Mouse (Mus musculus) gastrocnemius, postnatal 10 days (tissue): ENCODE data around the gene Hdac5. TPM values are rescaled to one million over a fixed set of nuclear protein-coding genes. Genes with fewer than 3 reads are reported as not detected.

Source experiments
- DNase-seq: peaks from one replicate; pipeline ENCODE4 v3.0.0; 2021; ENCODE audit warnings: mixed read lengths
- total RNA-seq, 2 experiments: library from RNA; stranded (reverse); gene quantifications; 2 replicates each; pipeline ENCODE4 v1.2.3; 2021

The Hdac5 gene
- total RNA-seq, 2 experiments from 2014 or later: 68.5 to 86.9 TPM

DNA sequence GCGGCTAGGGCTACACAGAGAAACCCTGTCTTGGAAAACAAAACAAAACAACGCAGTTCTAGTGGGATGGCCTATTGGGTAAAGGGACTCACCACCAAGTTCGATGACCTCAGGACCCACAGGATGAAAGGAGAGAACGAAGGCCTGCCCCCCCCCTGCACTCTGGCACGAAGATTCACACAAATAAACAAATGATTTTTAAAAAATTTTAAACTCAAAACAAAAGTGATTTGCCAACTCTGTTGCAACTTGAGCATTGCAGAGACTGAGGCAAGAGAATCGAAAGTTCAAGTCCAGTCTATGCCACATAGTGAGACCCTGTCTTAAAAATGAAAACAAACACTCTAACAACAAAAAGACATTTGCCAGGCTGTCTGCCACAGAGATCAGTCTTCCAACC, 10.7 kb upstream of the Hdac5 start:
- no peak for DNase-seq

DNA sequence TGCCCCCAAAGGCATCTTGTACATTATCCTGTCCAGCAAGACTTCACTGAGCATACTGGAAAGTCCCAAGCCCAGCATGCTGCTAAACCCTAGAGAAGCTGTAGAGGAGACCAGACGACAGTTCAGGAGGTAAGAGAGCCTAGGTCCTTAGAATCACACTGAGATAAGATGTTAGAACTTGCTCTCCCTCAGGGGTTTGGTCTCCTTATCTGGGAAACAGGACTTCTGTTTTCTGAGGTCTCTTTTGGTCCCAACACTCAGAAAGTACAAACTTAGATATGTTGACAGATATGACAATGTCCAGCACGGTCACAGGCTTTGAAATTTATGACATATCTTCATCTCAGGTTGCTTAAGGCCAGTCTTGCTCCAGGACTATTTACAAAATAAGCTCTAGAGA, 6.1 kb upstream of the Hdac5 start:
- no peak for DNase-seq

DNA sequence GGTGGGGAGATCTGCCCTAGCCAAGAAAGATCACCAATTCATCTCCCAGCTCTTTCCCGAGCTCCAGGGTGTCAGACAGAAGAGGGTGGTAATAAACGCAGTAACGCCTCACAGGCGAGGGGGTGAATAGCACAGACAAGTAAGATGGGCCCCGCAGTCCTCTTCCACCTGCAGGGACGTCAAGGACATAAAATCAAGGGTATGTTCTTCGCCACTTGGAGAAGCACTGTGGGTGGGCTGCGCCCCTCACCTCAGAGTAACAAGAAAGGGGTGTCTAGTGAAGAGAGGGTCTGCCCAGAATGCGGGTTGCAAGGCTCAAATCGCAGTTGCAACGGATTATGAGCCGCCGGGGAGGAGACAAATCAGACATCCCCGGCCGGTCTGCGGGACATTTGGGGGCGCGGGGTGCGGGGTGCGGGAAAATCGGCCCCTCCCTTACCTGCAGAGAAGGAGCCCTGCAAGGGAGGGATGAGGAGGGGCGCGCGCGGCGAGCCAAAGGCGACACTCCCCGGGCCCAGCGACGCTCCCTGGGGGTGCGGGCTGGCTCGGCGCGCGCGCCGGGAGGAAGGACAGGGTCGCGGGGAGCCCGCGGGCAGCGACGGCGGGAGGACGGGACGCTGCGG, 524 bp downstream of the Hdac5 start:
- DNase-seq: peak; percentile 17

DNA sequence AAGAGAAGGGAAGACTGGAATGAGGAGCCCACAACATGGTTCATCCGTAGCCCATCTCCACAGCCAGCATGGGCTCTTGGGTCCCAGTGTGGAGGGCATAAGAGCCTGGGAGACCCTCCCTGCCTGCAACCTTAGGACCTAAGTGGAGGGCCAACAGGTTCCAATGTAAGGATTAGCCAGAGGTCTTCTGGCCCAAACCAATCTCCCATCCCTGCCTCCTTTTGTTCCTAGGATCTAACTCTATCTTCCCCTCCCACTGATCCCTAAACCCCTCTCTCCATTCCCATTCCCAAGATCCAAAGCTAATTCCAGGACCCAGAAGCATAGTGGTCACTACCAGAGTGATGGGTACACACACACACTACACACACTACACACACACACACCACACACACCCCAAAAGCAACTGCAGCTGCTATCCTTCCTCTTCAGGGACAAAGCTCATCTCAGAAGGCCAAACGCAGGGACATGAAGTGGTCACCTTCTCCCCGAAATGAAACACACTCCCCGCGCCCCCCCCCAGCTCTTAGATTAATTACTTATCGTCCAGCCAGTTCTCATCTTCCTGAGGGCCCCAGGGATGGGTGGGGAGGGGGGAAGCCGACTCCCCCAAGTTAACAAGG, 1.2 kb downstream of the Hdac5 start:
- DNase-seq: no peak

DNA sequence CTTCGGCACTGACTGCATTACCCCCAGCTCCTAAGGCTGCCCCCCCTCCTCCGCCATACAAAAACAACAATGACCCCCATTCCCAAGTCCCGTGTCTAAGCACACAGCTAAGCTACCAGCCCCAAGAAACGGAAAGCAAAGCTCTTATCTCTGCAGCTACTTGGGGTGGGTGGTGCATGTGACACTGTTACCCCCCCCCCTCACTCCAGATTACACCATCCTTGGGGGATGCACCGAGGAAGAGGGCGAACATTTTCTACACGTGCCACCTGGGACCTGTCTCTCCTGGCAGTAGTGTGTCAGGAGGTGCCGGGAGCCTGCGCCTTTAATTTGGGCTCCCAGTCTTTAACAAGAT, 1.8 kb downstream of the Hdac5 start:
- no peak for DNase-seq

DNA sequence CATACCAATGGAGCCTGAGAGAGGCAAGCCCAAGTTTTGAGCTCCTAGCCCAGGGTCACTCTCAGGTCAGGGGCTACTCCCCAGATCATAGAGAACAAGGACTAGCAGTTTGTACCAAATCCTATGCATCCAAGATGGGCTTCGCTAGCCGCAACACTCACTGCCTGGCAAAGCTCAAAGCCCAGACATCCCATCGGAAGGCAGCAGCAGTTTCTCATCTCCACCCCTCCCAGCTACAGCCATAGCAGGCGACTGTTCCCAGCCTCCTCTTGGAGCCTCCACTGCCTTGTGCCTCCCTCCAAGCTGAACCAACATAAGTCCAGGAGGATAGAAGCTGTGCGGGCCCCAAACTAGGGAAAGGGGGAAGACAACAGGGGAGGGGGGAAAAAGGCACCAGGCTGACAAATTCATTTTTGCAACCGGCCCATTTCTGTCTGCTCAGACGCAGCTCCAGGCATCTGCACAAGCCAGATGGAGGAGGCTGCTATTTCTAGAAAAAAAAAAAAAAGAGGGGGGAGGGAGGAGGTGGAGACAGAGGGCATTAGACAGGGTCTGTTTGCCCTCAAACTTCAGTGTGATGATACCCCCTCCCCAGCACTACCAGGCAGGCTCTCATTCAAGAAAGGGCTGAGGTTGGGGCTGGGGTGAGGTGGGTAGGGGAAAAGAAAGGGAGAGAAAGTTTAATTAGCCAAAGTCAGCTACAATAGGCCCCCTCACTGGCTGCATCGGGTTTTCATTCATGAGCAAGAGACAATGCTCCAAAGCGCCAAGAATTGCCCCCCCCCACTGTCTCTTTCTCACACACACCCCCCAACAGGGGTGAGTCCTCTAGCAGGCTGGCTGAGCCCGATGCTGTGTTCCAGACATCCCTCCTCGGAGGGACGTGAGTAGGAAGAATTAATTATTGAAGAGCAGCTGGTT, 2.4 kb downstream of the Hdac5 start:
- DNase-seq: no peak

DNA sequence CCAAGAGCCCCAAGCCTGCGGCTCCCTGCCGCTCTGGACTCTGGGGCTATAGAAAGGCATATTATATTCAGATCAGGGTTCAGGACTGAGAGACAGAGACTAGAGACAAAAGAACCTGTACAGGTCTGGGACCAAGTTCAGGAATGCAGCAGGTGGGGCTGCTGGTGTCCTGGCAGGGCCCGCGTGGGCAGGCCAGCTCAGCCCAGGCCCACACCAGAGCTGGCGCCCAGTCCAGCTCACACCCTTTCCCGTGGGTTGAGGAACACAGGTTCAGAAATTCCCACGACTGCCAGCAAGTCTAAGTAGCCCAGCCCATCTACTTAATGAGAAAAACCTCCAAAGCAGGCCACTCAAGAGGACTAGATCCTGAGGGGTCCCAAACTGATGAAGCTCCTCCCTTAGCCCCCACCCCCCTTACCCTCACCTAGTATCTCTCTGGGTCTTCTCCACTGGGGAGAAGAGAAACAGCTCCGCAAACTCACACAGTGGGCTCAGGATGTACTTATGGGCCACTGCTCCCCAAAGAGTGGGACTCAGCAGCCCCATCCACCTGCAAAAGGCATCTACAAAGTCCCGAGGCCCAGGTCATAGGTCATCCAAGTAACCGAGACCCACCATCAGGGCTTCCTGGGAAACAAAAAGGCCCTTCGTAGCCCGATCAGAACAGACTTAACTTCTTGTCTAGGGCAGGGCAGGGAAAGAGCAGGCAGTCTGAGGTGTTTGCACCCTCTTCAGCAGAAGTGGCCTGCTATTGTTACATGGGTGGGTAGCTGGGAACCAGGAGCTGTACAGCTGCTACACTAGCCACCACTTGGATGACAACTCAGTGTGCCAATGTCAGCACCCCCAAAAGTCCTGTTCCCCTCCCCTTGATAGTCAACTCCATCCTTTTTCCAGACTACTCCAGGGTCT, 3.6 kb downstream of the Hdac5 start:
- no peak for DNase-seq

DNA sequence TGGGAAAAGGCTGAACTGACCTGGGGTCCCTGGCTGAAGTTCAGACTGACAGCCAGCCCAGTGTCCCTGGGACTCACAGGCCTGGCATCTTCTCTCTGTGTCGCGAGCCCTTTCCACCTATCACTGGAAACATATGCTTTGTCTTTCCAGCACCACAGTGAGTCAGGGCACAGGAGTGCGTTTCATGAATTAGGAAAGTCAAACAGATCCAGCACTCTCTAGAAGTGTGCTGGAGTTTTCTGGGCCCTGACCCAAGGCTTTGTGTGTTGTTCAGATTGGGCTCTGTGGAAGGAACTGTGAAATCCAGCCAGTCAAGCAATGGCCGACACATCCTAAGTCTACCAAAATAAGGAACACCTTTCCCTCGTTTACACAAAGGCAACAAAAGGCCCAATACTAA, 4.7 kb downstream of the Hdac5 start:
- DNase-seq: no peak

DNA sequence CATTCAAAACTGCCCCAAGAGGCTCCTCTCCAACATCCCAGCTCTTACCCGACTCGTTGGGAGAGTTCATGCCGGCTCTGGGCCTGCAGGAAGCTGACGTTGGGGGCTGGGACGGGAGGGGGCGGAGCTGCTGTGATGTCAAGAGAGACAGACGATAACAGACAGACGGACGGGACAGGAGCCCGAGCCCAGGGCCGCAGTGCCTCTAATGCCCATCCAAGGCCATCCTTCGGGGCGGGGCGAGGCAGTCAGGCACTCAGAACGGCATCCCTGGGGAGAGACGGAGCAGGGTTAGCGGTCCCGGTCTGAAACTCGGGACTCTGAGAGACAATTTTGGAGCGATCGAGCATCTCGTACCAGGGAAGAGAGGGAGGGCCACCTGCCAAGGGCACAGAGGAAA, 5.3 kb downstream of the Hdac5 start:
- DNase-seq: no peak

DNA sequence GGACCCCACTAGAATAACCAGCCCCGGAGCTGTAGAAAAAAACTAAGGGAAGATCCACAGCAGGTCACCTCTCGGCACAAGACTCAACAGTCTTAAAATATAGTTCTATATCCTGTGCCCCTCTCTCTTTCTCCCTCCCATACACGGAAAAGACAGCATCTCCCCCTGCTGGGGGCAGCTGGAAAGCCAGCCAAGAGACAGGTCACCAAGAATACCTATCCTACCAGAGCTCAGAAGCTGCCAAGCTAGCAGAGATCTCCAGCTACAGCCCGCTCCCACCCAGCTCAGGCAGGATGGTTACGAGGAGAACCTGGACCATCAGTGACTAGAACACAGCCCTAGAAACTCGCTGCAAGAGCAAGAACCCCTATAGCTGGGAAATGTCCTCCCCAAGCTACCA, 6.8 kb downstream of the Hdac5 start:
- DNase-seq: no peak

DNA sequence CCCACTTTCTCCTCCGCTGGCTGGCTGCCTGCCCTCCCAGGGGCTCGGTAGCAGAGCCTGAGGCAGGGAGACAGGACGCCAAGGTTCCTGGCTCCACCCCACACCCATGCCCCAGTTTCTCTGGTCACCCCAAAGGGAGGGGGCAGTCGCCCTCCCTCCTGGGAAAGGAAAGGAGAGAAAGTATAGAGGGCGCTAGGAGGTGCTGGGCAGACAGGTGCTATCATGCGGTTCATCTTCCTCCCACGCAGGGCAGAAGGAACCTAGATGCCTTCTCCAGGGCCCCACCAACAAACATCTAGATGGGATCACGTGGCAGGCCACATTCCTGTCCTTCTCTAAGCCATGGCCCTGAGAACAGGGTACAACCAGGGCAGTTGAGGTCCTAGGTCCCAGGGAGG, 8.0 kb downstream of the Hdac5 start:
- no peak for DNase-seq

DNA sequence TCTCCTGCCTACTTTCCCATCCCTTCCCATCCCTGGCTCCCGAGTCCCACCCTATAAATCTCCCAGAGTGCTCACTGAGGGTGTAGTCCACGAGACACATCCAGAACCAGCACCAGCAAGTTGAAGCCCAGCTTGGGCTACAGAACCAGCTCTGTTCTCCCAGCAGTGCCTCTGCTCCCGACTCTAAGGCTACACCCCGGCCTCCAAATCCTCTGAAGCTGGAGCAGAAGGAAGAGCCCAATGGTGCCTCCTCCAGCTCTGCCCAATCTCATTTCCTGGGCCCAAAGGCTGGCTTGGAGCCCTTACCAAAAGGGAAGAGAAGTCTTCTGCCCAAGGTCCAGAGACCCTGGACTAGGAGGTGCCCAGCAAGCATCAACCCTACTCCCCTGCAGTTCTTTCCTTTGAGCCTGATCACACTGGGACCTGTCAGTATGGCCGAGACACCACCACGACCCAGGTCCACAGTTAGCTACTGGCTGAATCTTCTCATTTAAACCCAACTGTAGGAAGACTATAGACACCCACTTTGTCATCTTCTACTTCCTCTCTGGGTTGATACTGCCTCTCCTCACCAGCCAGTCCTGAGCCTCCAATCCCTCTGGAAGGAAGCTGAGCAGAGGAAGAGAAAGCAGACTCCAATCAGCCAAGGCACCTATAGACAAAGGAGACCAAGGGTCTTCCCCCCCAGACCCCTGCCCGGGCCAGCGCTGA, 8.6 kb downstream of the Hdac5 start:
- no peak for DNase-seq

DNA sequence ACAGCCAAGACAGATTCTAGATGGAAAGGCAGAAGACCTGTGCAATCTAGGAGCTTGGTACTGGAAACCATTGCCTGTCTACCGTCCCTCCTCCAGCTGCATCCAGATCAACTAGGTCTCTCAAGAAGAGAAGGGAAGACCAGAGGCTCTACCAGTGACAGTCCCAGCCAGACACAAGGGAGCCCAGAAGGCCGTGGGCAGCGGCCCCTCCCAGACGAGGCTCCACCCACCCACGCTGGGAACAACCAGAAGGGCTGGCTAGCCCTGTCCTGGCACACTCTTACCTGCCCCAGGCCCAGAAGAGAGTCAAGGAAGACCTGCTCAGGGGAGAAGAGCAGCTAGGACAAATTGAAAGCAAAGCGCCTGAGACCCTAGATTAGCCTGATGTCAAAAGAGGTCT, 9.5 kb downstream of the Hdac5 start:
- DNase-seq: peak; percentile 10

DNA sequence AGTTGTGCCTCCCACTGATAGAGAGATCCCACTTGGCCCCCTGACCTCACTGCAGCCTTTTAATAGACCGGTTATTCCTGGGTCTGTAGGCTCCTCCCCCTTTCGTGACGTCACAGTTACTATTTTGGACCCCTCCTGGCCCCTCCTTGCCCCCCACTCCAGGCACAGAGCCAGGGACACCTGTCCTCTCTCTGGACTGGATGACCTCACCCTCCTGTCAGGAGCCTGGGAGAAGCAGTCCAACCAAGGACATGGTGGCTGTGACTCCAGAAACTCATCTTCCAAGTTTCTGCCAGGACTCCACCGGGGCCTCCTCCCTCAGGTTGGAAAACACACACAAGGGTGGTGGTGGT, 10.0 kb downstream of the Hdac5 start:
- peak; percentile 69 for DNase-seq

DNA sequence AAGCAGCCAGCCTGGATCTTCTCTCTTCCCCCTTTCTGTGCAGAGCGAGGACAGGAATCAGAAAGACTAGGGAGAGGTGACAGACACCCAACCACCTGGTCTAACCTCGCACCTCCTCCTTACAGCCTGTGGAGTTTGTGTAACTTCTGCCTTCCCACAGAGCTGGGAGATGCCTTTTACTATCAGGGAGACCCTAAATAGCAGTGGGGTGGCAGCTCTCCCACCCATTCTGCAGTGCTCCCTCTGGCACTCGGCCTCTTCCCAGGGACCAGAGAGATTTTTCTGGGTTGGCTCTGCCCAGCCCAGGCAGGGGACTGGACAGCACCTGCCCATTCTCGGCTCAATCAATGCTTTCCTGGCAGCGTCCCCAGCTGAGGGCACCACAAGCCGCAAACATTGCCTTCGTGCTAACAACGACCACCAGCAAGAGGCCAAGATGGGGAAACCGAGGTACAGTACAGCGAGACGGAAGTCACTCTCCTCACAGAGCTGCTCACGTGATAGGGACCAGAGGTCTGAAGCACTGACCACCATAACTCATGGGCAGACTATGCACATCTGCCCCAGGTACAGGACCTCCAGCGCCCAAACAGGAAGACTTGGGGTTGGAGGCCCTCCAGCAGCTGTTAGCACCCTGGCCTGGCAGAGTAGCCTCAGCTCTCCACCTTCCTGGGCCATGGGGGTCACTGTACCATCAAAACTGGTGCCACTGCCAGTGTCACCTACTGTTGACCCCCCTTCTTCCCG, 10.5 kb downstream of the Hdac5 start:
- peak; percentile 33 for DNase-seq

DNA sequence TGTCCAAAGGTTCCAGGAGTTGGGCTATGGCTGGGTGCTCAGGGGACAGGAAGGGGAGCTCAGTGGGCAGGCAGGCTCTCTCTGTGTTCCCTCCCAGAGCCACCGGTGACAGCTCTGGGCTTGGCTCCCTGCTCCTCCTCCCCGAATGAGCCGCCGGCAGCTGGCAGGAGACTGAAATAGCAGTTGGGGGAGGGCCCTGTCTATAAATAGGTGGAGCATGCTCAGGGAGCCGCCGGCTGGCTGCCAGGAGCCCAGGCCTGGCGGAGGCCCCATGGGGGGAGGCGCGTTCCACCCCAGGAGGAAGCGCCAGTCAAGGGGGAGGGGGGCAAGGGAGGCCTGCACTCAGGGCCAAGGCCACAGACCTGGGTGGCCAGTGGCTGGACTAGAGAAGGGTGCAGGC, 11.2 kb downstream of the Hdac5 start:
- DNase-seq: peak; percentile 97

DNA sequence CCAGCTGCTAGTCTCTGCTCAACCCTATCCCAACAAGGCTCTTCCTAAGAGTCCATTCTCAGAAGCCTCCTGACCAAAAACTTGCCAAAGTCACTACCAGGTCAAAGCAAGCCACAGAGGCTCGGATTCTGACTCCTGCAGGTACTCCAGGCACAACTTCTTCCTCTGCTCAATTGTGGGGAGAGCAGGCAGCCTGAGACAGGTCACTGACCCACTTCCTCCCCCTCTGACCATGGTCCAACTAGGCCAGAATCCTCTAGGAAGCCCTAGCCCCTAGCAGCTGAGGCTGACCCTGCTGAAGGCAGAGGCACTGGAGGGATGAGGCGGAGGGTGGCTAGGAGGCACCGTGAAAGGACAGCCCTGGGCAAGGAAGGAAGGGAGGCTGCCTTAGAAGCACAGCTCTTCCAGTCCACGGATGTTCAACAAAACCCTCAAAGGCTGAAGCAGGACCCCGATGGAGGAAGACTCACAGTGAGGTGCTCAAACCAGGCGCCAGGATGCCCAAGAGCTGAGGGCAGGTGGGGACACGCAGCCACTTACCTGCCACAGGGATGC, 12.0 kb downstream of the Hdac5 start:
- peak; percentile 20 for DNase-seq

DNA sequence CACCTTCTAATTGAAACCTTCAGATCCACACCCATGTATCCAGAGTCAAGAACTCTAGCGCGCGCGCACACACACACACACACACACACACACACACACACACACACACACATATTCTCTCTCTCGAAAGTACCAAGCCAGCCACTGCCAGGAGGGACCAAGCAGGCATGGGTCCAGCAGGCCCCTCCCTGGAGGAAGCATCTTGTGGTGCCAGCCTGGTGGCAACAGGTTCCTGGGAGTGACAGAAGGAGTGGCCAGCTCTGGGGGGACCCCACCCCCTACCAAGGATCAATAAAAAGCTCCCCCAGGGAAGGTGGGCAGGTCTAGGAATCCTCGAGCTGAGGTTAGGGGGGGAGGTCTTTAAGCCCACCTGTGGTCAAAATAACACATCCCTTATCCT, 12.6 kb downstream of the Hdac5 start:
- peak; percentile 42 for DNase-seq

DNA sequence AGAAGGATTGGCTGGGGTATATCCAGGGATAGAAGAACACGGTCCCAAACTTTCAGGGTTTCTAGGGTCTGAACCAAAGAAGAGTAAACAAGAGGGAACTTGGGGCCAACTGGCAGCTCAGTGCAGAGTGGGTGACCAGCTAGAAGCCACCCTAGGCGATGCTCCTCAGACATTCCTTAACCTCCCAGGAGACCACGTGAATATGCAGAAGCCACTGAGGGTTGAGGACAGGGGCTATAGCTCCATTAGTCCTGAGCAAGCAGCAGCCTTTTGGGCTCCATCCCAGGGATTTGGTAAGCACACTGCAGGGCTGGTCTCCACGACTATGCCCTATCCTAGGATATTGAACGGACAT, 13.1 kb downstream of the Hdac5 start:
- peak; percentile 16 for DNase-seq

DNA sequence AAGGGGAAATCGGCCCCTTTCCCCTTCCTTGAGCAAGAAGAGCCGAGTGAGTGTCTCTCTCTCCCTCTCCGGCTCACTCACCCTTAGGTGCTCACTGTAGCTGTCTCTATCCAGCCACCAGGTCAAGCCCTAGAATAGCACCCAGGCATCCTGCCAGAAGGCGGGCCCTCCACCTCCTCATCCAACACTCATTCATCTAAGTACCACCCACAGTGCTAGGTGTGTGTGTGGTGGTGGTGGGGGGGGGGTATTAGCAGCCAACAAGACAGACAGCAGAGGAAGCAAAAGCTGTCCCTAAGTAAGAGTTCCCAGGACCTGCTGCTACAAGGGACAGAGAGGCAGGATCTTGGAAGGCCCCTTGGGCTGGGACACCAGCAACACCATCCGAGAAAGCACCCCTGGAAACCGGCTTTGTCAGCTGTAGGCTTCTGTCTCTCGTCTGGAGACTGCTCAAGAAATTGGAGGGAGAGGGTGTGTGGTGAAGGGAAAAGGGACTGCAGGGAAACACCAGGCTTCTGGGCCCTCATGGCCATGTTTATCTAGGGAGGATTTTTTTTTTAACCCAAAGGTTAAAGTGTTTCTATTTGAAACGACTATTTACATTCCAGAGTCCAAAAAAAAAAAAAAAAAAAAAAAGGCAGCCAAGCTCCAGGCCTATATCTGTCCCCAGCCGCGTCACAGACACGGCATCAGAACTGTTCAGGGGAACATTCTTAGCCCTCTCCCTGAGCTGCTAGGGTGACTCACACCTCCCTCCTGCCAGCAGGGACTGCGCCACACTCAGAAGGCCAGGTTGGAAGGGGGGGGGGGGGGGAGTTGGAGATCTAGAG, 13.7 kb downstream of the Hdac5 start:
- peak; percentile 62 for DNase-seq
